Mouse (Mus musculus): ENCODE measurements around the gene Rhot2.

- TF ChIP-seq POLR2A (IDR thresholded peaks at IDR 0.05; ENCODE audit: control insufficient read depth, extremely low read depth, insufficient read depth, low read length, poor library complexity) (no peak), CTCF (IDR thresholded peaks at IDR 0.05; ENCODE audit: borderline replicate concordance, control insufficient read depth, extremely low read depth, insufficient read depth, low read length, poor library complexity) (no peak)
These were observed 37.7 kb upstream of the Rhot2 start for GRCm38 (mm10) chr17:25882306-25882705.
